Mouse (Mus musculus) yolk sac, embryonic 10.5 days (tissue): ENCODE results near the gene Gstp3.
"Not testable (repeated sequence)": the region's sequence is repeated elsewhere in the genome, so short reads cannot be mapped to it uniquely, and the experiment has no call there.

Source experiments
- DNase-seq: peaks from one replicate; pipeline ENCODE4 v3.0.0-alpha.2; 2017; ENCODE audit warnings: low spot score

The Gstp3 gene

GRCm38 (mm10) chr19:4089128-4089527 is 29.8 kb upstream of the Gstp3 start:
- no peak for DNase-seq

- no peak for DNase-seq
These were observed 28.8 kb upstream of the Gstp3 start for GRCm38 (mm10) chr19:4088146-4088545.

GRCm38 (mm10) chr19:4087090-4087489 is 27.7 kb upstream of the Gstp3 start:
- no peak for DNase-seq

GRCm38 (mm10) chr19:4086156-4086555 is 26.8 kb upstream of the Gstp3 start:
- no peak for DNase-seq

- DNase-seq: no peak
These were observed 25.6 kb upstream of the Gstp3 start for GRCm38 (mm10) chr19:4084984-4085383.

GRCm38 (mm10) chr19:4083826-4084225 is 24.5 kb upstream of the Gstp3 start:
- DNase-seq: no peak

- DNase-seq: no peak
These were observed 23.9 kb upstream of the Gstp3 start for GRCm38 (mm10) chr19:4083316-4083715.

- DNase-seq: no peak
These were observed 23.0 kb upstream of the Gstp3 start for GRCm38 (mm10) chr19:4082219-4082965.

GRCm38 (mm10) chr19:4081394-4081793 is 22.0 kb upstream of the Gstp3 start, which contains the start of gene Cabp2:
Gene Cabp2, plus strand, starts transcription at chr19:4081578.
- no peak for DNase-seq

GRCm38 (mm10) chr19:4080511-4081009 is 21.2 kb upstream of the Gstp3 start:
- DNase-seq: no peak

GRCm38 (mm10) chr19:4079594-4079993 is 20.2 kb upstream of the Gstp3 start:
- no peak for DNase-seq

- no peak for DNase-seq
These were observed 16.2 kb upstream of the Gstp3 start for GRCm38 (mm10) chr19:4075531-4075930.

GRCm38 (mm10) chr19:4072706-4073424 is 13.5 kb upstream of the Gstp3 start:
- no peak for DNase-seq

GRCm38 (mm10) chr19:4071406-4071805 is 12.0 kb upstream of the Gstp3 start:
- no peak for DNase-seq

- no peak for DNase-seq
These were observed 11.4 kb upstream of the Gstp3 start for GRCm38 (mm10) chr19:4070756-4071155.

GRCm38 (mm10) chr19:4070311-4070710 is 10.9 kb upstream of the Gstp3 start:
- no peak for DNase-seq

GRCm38 (mm10) chr19:4068717-4069410 is 9.5 kb upstream of the Gstp3 start:
- DNase-seq: peak; percentile 42

GRCm38 (mm10) chr19:4068242-4068641 is 8.9 kb upstream of the Gstp3 start:
- not testable (repeated sequence) for DNase-seq

- no peak for DNase-seq
These were observed 7.5 kb upstream of the Gstp3 start for GRCm38 (mm10) chr19:4066877-4067276.

GRCm38 (mm10) chr19:4066280-4066679 is 6.9 kb upstream of the Gstp3 start:
- DNase-seq: no peak

GRCm38 (mm10) chr19:4064501-4064900 is 5.1 kb upstream of the Gstp3 start:
- DNase-seq: not testable (repeated sequence)

- not testable (repeated sequence) for DNase-seq
These were observed 4.0 kb upstream of the Gstp3 start for GRCm38 (mm10) chr19:4063357-4063756.
